Mouse (Mus musculus) stomach, embryonic 14.5 days (tissue): ENCODE results near the gene Ctss. TPM values are rescaled to one million over a fixed set of nuclear protein-coding genes. Genes with fewer than 3 reads are reported as not detected.
"Not testable (repeated sequence)": the region's sequence is repeated elsewhere in the genome, so short reads cannot be mapped to it uniquely, and the experiment has no call there.

Experiments used
- ATAC-seq: fragments of 200-750 bp; cut with Nextera tagmentation; 2 replicates; pipeline ENCODE4 v1.8.0; 2017; ENCODE audit warnings: low read depth, moderate TSS enrichment; ENCODE audit not compliant: insufficient number of reproducible peaks, insufficient read depth, low FRiP score
- H3K27ac ChIP-seq: fragments of 300-500 bp; sonication (generic); 2 replicates; pipeline ENCODE4 v1.5.1; 2014; ENCODE audit warnings: mild to moderate bottlenecking, low read length, moderate library complexity, mixed read lengths
- H3K27me3 ChIP-seq: fragments of 300-500 bp; sonication (generic); 2 replicates; pipeline ENCODE4 v1.6.1; 2014; ENCODE audit warnings: low read length, control low read depth, mixed read lengths; ENCODE audit not compliant: control insufficient read depth, insufficient read depth
- H3K36me3 ChIP-seq: fragments of 300-500 bp; sonication (generic); 2 replicates; pipeline ENCODE4 v1.6.1; 2014; ENCODE audit warnings: mild to moderate bottlenecking, control low read depth, low read length, moderate library complexity, mixed read lengths; ENCODE audit not compliant: control insufficient read depth, insufficient read depth
- H3K4me1 ChIP-seq: fragments of 300-500 bp; sonication (generic); 2 replicates; pipeline ENCODE4 v1.6.1; 2014; ENCODE audit warnings: low read length, control low read depth, mixed read lengths; ENCODE audit not compliant: control insufficient read depth, insufficient read depth
- H3K4me2 ChIP-seq: fragments of 300-500 bp; sonication (generic); replicated peaks from 2 replicates; pipeline ENCODE4 v1.6.1; 2014; ENCODE audit warnings: low read depth, low read length, control low read depth
- H3K4me3 ChIP-seq: fragments of 300-500 bp; sonication (generic); 2 replicates; pipeline ENCODE4 v1.5.1; 2014; ENCODE audit warnings: low read depth, low read length, control low read depth
- H3K9ac ChIP-seq: fragments of 300-500 bp; sonication (generic); replicated peaks from 2 replicates; pipeline ENCODE4 v1.6.1; 2014; ENCODE audit warnings: low read depth, mild to moderate bottlenecking, control low read depth, low read length, moderate library complexity, mixed read lengths
- H3K9me3 ChIP-seq: fragments of 300-500 bp; sonication (generic); 2 replicates; pipeline ENCODE4 v1.6.1; 2016; ENCODE audit warnings: low read depth, low read length, control low read depth; ENCODE audit not compliant: control insufficient read depth
- WGBS: fragments of 180-500 bp; shearing (Covaris S2); extraction: QIAGEN DNeasy Blood & Tissue Kit; methylation state at CpG from one replicate; pipeline ENCODE4 v1.1.7; 2014; 5-methylcytosine and 5-hydroxymethylcytosine counted together
- polyA plus RNA-seq: library from polyadenylated mRNA; unstranded; fragments of >200 nt; fragmentation: Nextera tagmentation; extraction: Ambion mirVana; gene quantifications from 2 replicates; pipeline ENCODE4 v1.2.1, GENCODE M21; 2014

Gene Ctss
- polyA plus RNA-seq, 1 experiment from 2014 or later = 20.3 TPM

DNA sequence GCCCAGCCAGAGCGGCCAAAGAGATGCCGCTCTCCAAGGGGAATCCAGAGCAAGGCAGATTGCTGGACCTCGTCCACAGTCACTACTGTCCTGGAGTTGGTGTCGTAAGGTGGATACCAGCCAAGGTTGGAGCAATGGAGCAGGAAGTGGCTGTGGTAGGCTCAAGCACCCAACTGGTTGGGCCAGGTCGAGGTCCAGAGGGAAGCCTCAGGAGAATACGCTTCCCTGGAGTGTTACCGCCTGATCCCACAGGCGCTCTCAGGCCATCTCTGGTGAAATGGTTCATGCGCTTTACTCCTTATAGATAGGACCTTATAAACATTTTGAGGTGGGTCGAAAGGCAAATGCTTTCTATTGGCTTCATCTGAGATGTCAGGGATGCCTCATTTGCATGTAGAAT, 12.3 kb downstream of the Ctss start:
- WGBS = 89% methylated on average over 10 of the region's 10 CpGs
- no peaks in the 10 kb centered on the region for H3K4me1 ChIP-seq
- H3K4me3 ChIP-seq = no peak overlapping the region
- H3K27me3 ChIP-seq = no peaks in the 10 kb centered on the region
- no peak overlapping the region for H3K4me2 ChIP-seq
- no peak overlapping the region for H3K9ac ChIP-seq
- ATAC-seq = no peak
- no peaks in the 10 kb centered on the region for H3K36me3 ChIP-seq
- no peak overlapping the region for H3K27ac ChIP-seq
- no peaks in the 10 kb centered on the region for H3K9me3 ChIP-seq

DNA sequence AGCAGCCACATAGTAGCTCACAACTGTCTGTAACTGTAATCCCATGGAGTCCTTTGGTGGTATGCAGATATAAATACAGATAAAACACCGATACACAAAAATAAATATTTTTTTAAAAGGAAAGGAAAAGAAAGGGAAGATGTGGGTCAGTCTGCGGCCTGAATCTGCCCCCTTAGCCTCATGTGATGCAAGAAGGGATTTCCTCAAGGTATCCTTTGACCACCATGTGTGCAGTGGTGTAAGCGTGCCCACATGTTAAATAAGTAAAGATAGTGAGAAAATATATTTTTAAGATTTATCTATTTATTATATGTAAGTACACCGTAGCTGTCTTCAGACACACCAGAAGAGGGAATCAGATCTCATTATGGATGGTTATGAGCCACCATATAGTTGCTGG, 13.3 kb downstream of the Ctss start:
- WGBS = 92% methylated on average over 4 of the region's 4 CpGs
- no peak for ATAC-seq
- no peak overlapping the region for H3K9ac ChIP-seq
- no peaks in the 10 kb centered on the region for H3K27me3 ChIP-seq
- H3K4me2 ChIP-seq = no peak overlapping the region
- H3K9me3 ChIP-seq = no peaks in the 10 kb centered on the region
- no peaks in the 10 kb centered on the region for H3K4me1 ChIP-seq
- H3K4me3 ChIP-seq = no peak overlapping the region
- no peaks in the 10 kb centered on the region for H3K36me3 ChIP-seq
- H3K27ac ChIP-seq = no peak overlapping the region

DNA sequence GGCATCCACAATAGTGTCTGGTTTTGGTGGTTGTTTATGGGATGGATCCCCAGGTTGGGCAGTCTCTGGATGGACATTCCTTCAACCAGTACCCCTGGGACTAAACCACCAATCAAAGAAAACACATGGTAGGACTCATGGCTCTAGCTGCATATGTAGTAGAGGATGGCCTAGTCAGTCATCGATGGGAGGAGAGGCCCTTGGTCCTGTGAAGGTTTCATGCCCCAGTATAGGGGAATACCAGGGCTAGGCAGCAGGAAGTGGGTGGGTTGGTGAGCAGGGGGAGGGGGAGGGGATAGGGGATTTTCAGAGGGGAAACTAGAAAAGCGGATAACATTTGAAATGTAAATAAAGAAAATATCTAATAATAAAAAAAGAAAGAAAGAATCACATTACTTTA, 14.6 kb downstream of the Ctss start:
- not testable (repeated sequence) for ATAC-seq, H3K9me3 ChIP-seq, H3K4me2 ChIP-seq, H3K4me3 ChIP-seq, H3K4me1 ChIP-seq, H3K27ac ChIP-seq, H3K9ac ChIP-seq, H3K36me3 ChIP-seq, H3K27me3 ChIP-seq
- WGBS = 72% methylated on average over 2 of the region's 2 CpGs

DNA sequence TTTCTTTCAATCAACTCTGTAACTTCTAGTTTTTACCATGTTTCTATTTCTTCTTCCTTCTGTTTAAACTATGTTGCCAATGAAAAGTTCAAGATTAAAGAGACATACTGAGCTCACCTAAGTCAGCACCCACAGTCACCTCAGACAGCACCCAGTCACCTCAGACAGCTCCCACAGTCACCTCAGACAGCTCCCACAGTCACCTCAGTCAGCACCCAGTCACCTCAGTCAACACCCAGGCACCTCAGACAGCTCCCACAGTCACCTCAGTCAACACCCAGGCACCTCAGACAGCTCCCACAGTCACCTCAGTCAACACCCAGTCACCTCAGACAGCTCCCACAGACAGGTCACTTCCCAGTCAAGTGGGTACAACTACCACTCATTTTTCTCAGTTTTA, 15.6 kb downstream of the Ctss start:
- no peak for ATAC-seq

DNA sequence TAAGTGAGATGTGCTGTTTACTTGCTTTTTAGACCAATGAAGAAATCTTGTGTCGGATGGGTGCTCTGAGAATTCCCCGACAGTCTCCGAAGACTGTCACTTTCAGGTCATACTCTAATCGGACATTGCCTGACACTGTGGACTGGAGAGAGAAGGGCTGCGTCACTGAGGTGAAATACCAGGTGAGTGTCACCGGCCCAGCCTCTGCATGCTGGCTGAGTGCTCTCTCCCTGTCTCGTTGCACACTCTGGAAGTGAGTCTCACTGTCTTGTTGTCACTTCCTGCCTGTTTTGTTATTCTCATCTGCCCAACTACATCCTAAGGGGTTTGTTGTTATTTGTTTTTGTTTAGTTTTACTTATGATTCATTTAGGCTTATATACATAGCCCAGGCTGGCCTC, 16.4 kb downstream of the Ctss start:
- Histone ChIP-seq H3K9ac (no peak overlapping the region), H3K27ac (no peak overlapping the region), H3K4me2 (no peak overlapping the region), H3K9me3 (no peaks in the 10 kb centered on the region), H3K27me3 (no peaks in the 10 kb centered on the region), H3K36me3 (no peaks in the 10 kb centered on the region), H3K4me3 (no peak overlapping the region), H3K4me1 (no peaks in the 10 kb centered on the region)
- ATAC-seq = no peak
- WGBS = 78% methylated on average over 7 of the region's 7 CpGs

More for the DNA sequence above, 15.6 kb downstream of the Ctss start:
- no peak overlapping the region for H3K27ac ChIP-seq
- H3K9me3 ChIP-seq = no peaks in the 10 kb centered on the region
- no peaks in the 10 kb centered on the region for H3K36me3 ChIP-seq
- no peaks in the 10 kb centered on the region for H3K4me1 ChIP-seq
- no peak overlapping the region for H3K4me3 ChIP-seq
- no peak overlapping the region for H3K4me2 ChIP-seq
- no peak overlapping the region for H3K9ac ChIP-seq
- no peaks in the 10 kb centered on the region for H3K27me3 ChIP-seq

DNA sequence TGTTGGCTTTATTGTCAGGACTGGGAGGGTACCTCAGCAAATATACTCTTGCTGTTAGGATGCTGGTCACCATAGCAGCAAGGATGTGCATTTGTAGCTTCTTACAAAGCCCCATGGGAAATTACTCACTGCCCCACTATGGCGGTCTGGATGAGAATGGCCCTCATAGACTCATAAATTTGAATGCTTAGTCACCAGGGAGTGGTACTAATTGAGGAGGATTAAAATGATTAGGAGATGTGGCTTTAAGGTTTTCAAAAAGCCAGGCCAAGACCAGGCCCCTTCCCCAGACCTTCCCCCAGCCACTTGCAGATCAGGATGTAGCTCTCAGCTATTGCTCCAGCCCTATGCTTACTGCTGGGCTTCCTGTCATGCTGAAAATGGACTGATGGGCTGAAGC, 23.6 kb downstream of the Ctss start:
- Histone ChIP-seq H3K4me2 (no peak overlapping the region), H3K27me3 (no peaks in the 10 kb centered on the region), H3K36me3 (no peaks in the 10 kb centered on the region), H3K27ac (no peak overlapping the region), H3K9me3 (no peaks in the 10 kb centered on the region), H3K9ac (no peak overlapping the region), H3K4me1 (no peaks in the 10 kb centered on the region), H3K4me3 (no peak overlapping the region)
- ATAC-seq = no peak
- WGBS = 91% methylated on average over 1 of the region's 1 CpGs

DNA sequence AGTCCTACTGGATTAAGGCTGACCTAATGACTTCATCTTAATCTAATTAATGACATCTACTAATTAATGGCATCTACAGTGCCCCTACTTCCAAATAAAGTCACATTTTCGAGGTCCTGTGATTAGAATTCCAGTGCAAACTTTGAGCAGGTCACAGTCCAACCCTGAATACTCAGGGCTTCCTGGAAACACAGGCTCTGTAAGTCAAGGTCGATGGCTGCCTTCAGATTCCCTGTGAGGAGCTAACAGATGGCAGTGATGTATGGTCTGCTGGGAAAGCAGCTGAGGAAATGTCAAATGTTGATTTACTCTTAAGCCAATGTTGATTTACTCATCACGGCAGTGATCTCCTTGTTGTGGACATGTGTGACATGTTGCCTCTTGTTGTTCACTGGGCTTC, 27.4 kb downstream of the Ctss start:
- Histone ChIP-seq H3K9me3 (no peaks in the 10 kb centered on the region), H3K36me3 (no peaks in the 10 kb centered on the region), H3K9ac (no peak overlapping the region), H3K4me2 (no peak overlapping the region), H3K27ac (no peak overlapping the region), H3K4me1 (no peaks in the 10 kb centered on the region), H3K4me3 (no peak overlapping the region), H3K27me3 (no peaks in the 10 kb centered on the region)
- ATAC-seq = no peak
- 30% methylated on average over 3 of the region's 3 CpGs for WGBS

DNA sequence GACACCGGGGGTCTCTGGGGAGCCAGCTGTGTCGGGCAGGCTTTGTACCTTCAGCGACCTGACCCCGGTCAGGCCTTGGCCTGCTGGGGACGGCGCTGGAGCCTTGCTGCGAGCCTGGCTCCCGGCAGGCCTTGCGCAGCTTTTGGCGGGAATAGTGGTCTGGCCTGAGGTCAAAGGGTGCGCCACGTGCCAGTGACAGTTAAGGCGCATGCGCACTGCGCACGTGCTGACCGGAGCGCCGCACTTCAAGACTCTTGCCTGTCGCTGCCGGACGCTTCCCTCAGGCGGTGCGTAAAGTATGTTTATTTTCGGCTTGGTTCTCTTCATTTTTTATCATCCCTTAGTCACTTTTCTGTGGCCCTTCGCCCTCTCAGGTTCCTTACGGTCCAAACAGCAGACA, 32.9 kb downstream of the Ctss start, which contains the start of gene Hormad1:
TSS of gene Hormad1 (plus strand) at position 241 of the 400 bp plus-strand sequence.
- no peaks in the 10 kb centered on the region for H3K36me3 ChIP-seq
- H3K9ac ChIP-seq = no peak within 1 kb of the TSS
- H3K27ac ChIP-seq = no peak within 1 kb of the TSS
- no peak for ATAC-seq
- H3K27me3 ChIP-seq = no peaks in the 10 kb centered on the region
- WGBS = 85% methylated on average over 27 of the region's 27 CpGs
- H3K9me3 ChIP-seq = no peaks in the 10 kb centered on the region
- no peak within 1 kb of the TSS for H3K4me2 ChIP-seq
- no peaks in the 10 kb centered on the region for H3K4me1 ChIP-seq
- no peak within 1 kb of the TSS for H3K4me3 ChIP-seq

DNA sequence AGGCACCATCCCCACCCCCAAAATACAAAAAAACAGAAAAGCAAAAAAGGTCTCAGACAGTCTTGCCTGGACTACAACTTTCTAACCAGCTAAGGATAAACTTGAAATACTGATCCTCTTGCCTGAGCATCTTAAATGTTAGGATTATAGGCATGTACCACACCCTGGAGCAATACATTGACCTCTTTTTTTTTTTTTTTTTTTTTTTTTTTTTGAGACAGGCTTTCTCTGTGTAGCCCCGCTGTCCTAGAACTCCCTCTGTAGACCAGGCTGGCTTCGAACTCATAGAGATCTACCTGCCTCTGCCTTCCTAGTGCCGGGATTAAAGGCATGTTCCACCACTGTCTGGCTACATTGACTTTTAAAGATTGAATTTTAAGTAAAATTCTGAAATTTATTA, 34.2 kb downstream of the Ctss start:
- ATAC-seq = no peak
- no peak overlapping the region for H3K4me2 ChIP-seq
- no peaks in the 10 kb centered on the region for H3K36me3 ChIP-seq
- 86% methylated on average over 3 of the region's 3 CpGs for WGBS
- H3K4me3 ChIP-seq = no peak overlapping the region
- no peak overlapping the region for H3K9ac ChIP-seq
- no peak overlapping the region for H3K27ac ChIP-seq
- no peaks in the 10 kb centered on the region for H3K4me1 ChIP-seq
- H3K27me3 ChIP-seq = no peaks in the 10 kb centered on the region
- no peaks in the 10 kb centered on the region for H3K9me3 ChIP-seq
